Mouse (Mus musculus) ES-E14 (cell line): ENCODE measurements around the gene Mgll. TPM values are rescaled to one million over a fixed set of nuclear protein-coding genes. Genes with fewer than 3 reads are reported as not detected.

Source experiments
- DNase-seq: peaks from one replicate; pipeline ENCODE4 v3.0.0-alpha.2; 2013; ENCODE audit warnings: low read depth, low spot score
- H3K27ac ChIP-seq: 2 replicates; pipeline ENCODE4 v1.5.1; 2012; ENCODE audit warnings: low read depth, mild to moderate bottlenecking, low read length, moderate library complexity, mixed read lengths; ENCODE audit not compliant: poor library complexity, insufficient read depth, severe bottlenecking
- H3K36me3 ChIP-seq: 2 replicates; pipeline ENCODE4 v1.6.1; 2012; ENCODE audit warnings: mild to moderate bottlenecking, low read length, moderate library complexity, mixed read lengths; ENCODE audit not compliant: control insufficient read depth, poor library complexity, insufficient read depth, severe bottlenecking
- H3K4me1 ChIP-seq, 2 experiments: fragments of 150-350 bp in 1 of 2; sonication (generic) in 1 of 2; 2 replicates each; pipeline ENCODE4 v1.6.1; 2012; ENCODE audit warnings: low read length in 2 of 2, mild to moderate bottlenecking in 1 of 2, mixed read lengths in 1 of 2; ENCODE audit not compliant: control insufficient read depth in 2 of 2, insufficient read depth in 2 of 2, poor library complexity in 1 of 2
- H3K4me3 ChIP-seq, 2 experiments: fragments of 150-350 bp in 1 of 2; sonication (generic) in 1 of 2; 2 replicates each; pipeline ENCODE4 v1.5.1; 2012; ENCODE audit warnings: low read length in 2 of 2, low read depth in 1 of 2, mild to moderate bottlenecking in 1 of 2, mixed read lengths in 1 of 2; ENCODE audit not compliant: insufficient read depth in 1 of 2, poor library complexity in 1 of 2, severe bottlenecking in 1 of 2
- H3K9ac ChIP-seq: 2 replicates; pipeline ENCODE4 v1.6.1; 2012; ENCODE audit warnings: low read depth, mild to moderate bottlenecking, low read length, mixed read lengths; ENCODE audit not compliant: poor library complexity, insufficient read depth, severe bottlenecking
- H3K9me3 ChIP-seq: fragments of 150-350 bp; sonication (generic); 2 replicates; pipeline ENCODE4 v1.6.1; 2012; ENCODE audit warnings: low read depth, mild to moderate bottlenecking, low read length; ENCODE audit not compliant: control insufficient read depth, insufficient read depth
- CHD2 ChIP-seq: IDR thresholded peaks from 2 replicates; pipeline ENCODE4 v1.6.1; 2014; ENCODE audit warnings: mild to moderate bottlenecking, low read depth, low read length, inconsistent platforms
- HCFC1 ChIP-seq: IDR thresholded peaks from 2 replicates; pipeline ENCODE4 v1.6.1; 2012; ENCODE audit warnings: low read length, inconsistent platforms, borderline replicate concordance; ENCODE audit not compliant: insufficient read depth
- MAFK ChIP-seq: IDR thresholded peaks from 2 replicates; pipeline ENCODE4 v1.6.1; 2014; ENCODE audit warnings: mild to moderate bottlenecking, low read depth, low read length, inconsistent platforms; ENCODE audit not compliant: insufficient read depth
- ZC3H11A ChIP-seq: IDR thresholded peaks from 2 replicates; pipeline ENCODE4 v1.6.1; 2012; ENCODE audit warnings: low read depth, mild to moderate bottlenecking, inconsistent platforms, low read length, borderline replicate concordance
- ZNF384 ChIP-seq: IDR thresholded peaks from 2 replicates; pipeline ENCODE4 v1.6.1; 2012; ENCODE audit warnings: low read depth, low read length, inconsistent platforms
- in situ Hi-C, 2 experiments: fragments of 600-800 bp; cut with MboI; formaldehyde crosslinking; loops; one replicate each; pipeline ENCODE4 v1.15.1; 2025; ENCODE audit warnings: low sequenced_read_pairs in 2 of 2, inconsistent platforms in 1 of 2; ENCODE audit not compliant: unreplicated experiment in 2 of 2
- total RNA-seq: library from RNA; depleted of rRNA; stranded (reverse); fragments of 300-350 nt; gene quantifications from 2 replicates; pipeline ENCODE4 v1.2.3, GENCODE M21; 2012

The Mgll gene
- total RNA-seq, 1 experiment, result 8.4 TPM

- no peaks in the 10 kb centered on the region for H3K36me3 ChIP-seq
- H3K4me3 ChIP-seq, result no peak overlapping the region
- H3K4me1 ChIP-seq, result peaks cover 0 to 2% of the 10 kb centered on the region in 2 experiments; a peak in 1 of 4 replicates
- no peak overlapping the region for H3K9ac ChIP-seq
- no peak overlapping the region for H3K27ac ChIP-seq
- in situ Hi-C loops, result no loop called here
- TF ChIP-seq HCFC1, result no peak
- no peak for TF ChIP-seq ZC3H11A
- TF ChIP-seq MAFK, result no peak
- no peak for TF ChIP-seq ZNF384
- no peak for TF ChIP-seq CHD2
- no peaks in the 10 kb centered on the region for H3K9me3 ChIP-seq
- no peak for DNase-seq
These were observed 1.3 kb upstream of the Mgll start for GRCm38 (mm10) chr6:88722906-88723305.

DNA sequence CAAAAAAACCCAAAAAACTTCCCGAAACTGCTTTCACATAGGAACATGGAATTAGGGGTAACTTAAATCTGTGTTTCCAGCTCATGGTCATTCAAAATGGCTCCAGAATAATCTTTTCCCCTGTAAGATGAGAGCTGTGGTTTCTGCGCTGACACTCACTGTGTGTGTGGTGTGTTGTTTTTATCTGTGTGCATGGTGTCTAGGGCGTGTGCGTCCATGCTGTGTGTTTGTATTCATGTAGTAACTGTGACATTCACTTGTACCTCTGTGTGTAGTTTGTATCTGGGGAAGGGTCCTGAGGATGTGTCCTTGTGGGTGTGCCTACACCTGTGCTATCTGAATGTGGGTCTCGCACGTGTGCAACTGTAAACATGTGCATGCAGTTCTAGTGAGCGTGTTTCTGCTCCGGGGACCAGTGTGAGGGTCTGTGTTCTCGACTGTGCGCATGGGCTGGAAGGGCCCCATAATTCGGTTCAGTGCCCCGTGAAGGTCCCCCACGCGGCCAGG, 353 bp upstream of the Mgll start:
- H3K36me3 ChIP-seq, result no peaks in the 10 kb centered on the region
- H3K4me1 ChIP-seq, result peaks cover 0 to 2% of the 10 kb centered on the region in 2 experiments; a peak in 1 of 4 replicates
- no peak overlapping the region for H3K27ac ChIP-seq
- peak overlapping the region; percentile 27 to 69; a peak in 3 of 4 replicates for H3K4me3 ChIP-seq
- TF ChIP-seq MAFK, result no peak
- TF ChIP-seq ZNF384, result no peak
- TF ChIP-seq ZC3H11A, result no peak
- TF ChIP-seq CHD2, result no peak
- no peak for TF ChIP-seq HCFC1
- peak overlapping the region; percentile 61; the same call in 1 of the 2 replicates for H3K9ac ChIP-seq
- no peaks in the 10 kb centered on the region for H3K9me3 ChIP-seq
- in situ Hi-C loops, result no loop called here
- no peak for DNase-seq

DNA sequence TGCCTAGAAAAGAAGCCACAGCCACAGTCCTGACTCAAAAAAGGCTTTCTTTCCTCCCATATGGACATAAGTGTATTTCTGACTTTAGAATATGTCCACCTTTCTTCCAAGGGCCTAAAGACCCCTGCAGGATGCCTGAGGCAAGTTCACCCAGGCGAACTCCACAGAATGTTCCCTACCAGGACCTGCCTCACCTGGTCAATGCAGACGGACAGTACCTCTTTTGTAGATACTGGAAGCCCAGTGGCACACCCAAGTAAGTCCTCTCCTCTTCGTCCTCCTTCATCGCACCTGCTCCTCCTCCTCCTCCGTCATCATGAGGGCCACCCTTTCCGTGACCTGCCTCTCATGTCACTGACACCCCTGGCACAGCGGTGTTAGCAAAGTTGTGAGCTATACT, 1.4 kb downstream of the Mgll start:
- Histone ChIP-seq H3K4me3 (no peak overlapping the region), H3K9me3 (no peaks in the 10 kb centered on the region), H3K36me3 (no peaks in the 10 kb centered on the region), H3K4me1 (peaks cover 0 to 2% of the 10 kb centered on the region in 2 experiments; a peak in 1 of 4 replicates), H3K27ac (no peak overlapping the region; the same call in 1 of the 2 replicates), H3K9ac (no peak overlapping the region)
- TF ChIP-seq ZC3H11A (no peak), ZNF384 (no peak), CHD2 (no peak), HCFC1 (no peak), MAFK (no peak)
- no peak for DNase-seq
- in situ Hi-C loops, result no loop called here

DNA sequence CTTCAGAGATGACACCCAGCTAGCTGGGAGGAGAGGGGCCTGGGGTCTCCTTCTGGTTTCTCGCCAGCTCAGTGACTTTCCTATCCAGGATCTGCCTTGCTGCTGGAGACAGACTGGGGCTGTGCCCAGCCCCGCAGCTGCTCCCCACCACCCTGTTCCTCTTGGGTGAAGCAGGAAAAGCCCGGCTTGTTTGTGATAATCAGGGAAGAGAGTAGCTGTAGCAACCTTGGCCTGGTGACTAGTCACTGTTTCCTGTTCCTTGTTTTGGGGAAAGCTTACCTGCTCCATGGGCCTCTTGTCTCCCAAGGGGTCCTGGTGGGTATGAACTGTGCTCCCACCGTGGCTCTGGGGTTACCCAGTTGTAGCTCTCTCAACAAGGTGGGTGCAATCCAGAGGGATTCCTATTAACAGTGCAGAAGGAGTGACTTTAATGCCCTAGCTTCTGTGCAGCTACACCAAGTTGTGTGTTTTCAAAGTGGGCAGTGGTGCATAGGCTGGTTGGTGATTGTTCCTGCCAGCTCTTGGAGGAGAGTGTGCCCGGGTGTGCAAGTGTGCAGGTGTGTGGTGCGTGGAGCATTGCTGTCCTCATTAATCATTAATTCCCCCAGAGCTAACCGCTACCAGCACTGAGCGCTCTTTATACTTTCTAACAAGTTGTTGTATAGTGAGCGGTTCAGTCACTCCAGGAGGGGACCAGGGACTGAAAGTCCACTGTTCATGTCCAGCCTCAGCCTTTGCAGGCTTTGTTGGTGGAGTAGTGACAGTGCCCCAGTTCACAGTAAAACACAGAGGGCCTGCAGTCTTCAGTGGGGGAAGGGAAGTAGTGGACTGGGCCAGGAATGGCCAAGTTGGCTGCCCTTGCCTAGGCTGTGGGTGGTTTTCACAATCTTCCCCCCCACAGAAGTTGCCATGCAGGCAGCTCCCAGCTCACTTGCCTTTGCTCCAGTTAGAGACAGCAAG, 2.3 kb downstream of the Mgll start:
- peaks cover 0 to 2% of the 10 kb centered on the region in 2 experiments; a peak in 1 of 4 replicates for H3K4me1 ChIP-seq
- no peak for TF ChIP-seq ZNF384
- no peak for TF ChIP-seq MAFK
- no peak for TF ChIP-seq CHD2
- no peak for DNase-seq
- no peak overlapping the region for H3K9ac ChIP-seq
- H3K4me3 ChIP-seq, result no peak overlapping the region
- no peaks in the 10 kb centered on the region for H3K36me3 ChIP-seq
- no peak overlapping the region; the same call in 1 of the 2 replicates for H3K27ac ChIP-seq
- in situ Hi-C loops, result no loop called here
- H3K9me3 ChIP-seq, result no peaks in the 10 kb centered on the region

- Histone ChIP-seq H3K4me1 (peaks cover 0 to 2% of the 10 kb centered on the region in 2 experiments; a peak in 1 of 4 replicates), H3K27ac (no peak overlapping the region), H3K36me3 (no peaks in the 10 kb centered on the region), H3K9me3 (no peaks in the 10 kb centered on the region), H3K4me3 (no peak overlapping the region), H3K9ac (no peak overlapping the region)
- in situ Hi-C loops, result no loop called here
- no peak for DNase-seq
- no peak for TF ChIP-seq HCFC1
These were observed 3.3 kb downstream of the Mgll start for GRCm38 (mm10) chr6:88727490-88727889.
